Mouse (Mus musculus): ENCODE measurements around the gene Slc35d2.
A peak's percentile ranks its signal among the peaks of the same experiment; 100 is the strongest.

Gene Slc35d2

GRCm38 (mm10) chr13:64128858-64129615 lies at the start of gene Slc35d2:
TSS of gene Slc35d2 (minus strand) at chr13:64129368.
- DNase-seq (ENCODE audit: low read depth), result peak; percentile 79

- DNase-seq (ENCODE audit: low read depth), result no peak
Measured at GRCm38 (mm10) chr13:64178000-64178399, 48.8 kb upstream of the Slc35d2 start.

- no peak for DNase-seq (ENCODE audit: low read depth)
Measured at GRCm38 (mm10) chr13:64169746-64170145, 40.6 kb upstream of the Slc35d2 start.

GRCm38 (mm10) chr13:64163147-64163715 lies 34.1 kb upstream of the Slc35d2 start:
- DNase-seq (ENCODE audit: low read depth), result no peak

GRCm38 (mm10) chr13:64162626-64163025 lies 33.5 kb upstream of the Slc35d2 start:
- DNase-seq (ENCODE audit: low read depth), result peak; percentile 29

GRCm38 (mm10) chr13:64161916-64162611 lies 32.9 kb upstream of the Slc35d2 start:
- no peak for DNase-seq (ENCODE audit: low read depth)

- DNase-seq (ENCODE audit: low read depth), result peak; percentile 98
Measured at GRCm38 (mm10) chr13:64161548-64161915, 32.4 kb upstream of the Slc35d2 start, which contains the start of gene Habp4. TSS of gene Habp4 (plus strand) at chr13:64161824.

GRCm38 (mm10) chr13:64156966-64157365 lies 27.8 kb upstream of the Slc35d2 start:
- DNase-seq (ENCODE audit: low read depth), result peak; percentile 34

- peak; percentile 80 for DNase-seq (ENCODE audit: low read depth)
Measured at GRCm38 (mm10) chr13:64155171-64155571, 26.0 kb upstream of the Slc35d2 start.

GRCm38 (mm10) chr13:64154651-64155050 lies 25.5 kb upstream of the Slc35d2 start:
- DNase-seq (ENCODE audit: low read depth), result peak; percentile 12

GRCm38 (mm10) chr13:64153751-64154267 lies 24.6 kb upstream of the Slc35d2 start:
- DNase-seq (ENCODE audit: low read depth), result peak; percentile 78

GRCm38 (mm10) chr13:64153083-64153682 lies 24.0 kb upstream of the Slc35d2 start, which contains the start of gene Zfp367:
TSS of gene Zfp367 (minus strand) at chr13:64153202.
- peak; percentile 98 for DNase-seq (ENCODE audit: low read depth)

- DNase-seq (ENCODE audit: low read depth), result no peak
Measured at GRCm38 (mm10) chr13:64152671-64153082, 23.5 kb upstream of the Slc35d2 start.

GRCm38 (mm10) chr13:64152241-64152669 lies 23.1 kb upstream of the Slc35d2 start:
- peak; percentile 88 for DNase-seq (ENCODE audit: low read depth)

GRCm38 (mm10) chr13:64150121-64150520 lies 21.0 kb upstream of the Slc35d2 start:
- DNase-seq (ENCODE audit: low read depth), result no peak

GRCm38 (mm10) chr13:64129616-64130375 lies 628 bp upstream of the Slc35d2 start:
- DNase-seq (ENCODE audit: low read depth), result peak; percentile 73

- no peak for DNase-seq (ENCODE audit: low read depth)
Measured at GRCm38 (mm10) chr13:64126316-64126715, 2.9 kb downstream of the Slc35d2 start.

- DNase-seq (ENCODE audit: low read depth), result no peak
Measured at GRCm38 (mm10) chr13:64124886-64125285, 4.3 kb downstream of the Slc35d2 start.

- no peak for DNase-seq (ENCODE audit: low read depth)
Measured at GRCm38 (mm10) chr13:64123491-64124188, 5.5 kb downstream of the Slc35d2 start.

- DNase-seq (ENCODE audit: low read depth), result no peak
Measured at GRCm38 (mm10) chr13:64120760-64121159, 8.4 kb downstream of the Slc35d2 start.

- DNase-seq (ENCODE audit: low read depth), result peak; percentile 36
Measured at GRCm38 (mm10) chr13:64117442-64117841, 11.7 kb downstream of the Slc35d2 start.
